Mouse (Mus musculus): ENCODE results near the gene Mymx.

The Mymx gene

GRCm38 (mm10) chr17:45569999-45570398, 31.9 kb downstream of the Mymx start:
- no peak for DNase-seq (ENCODE audit: low read depth, low spot score)

GRCm38 (mm10) chr17:45568990-45569389, 32.9 kb downstream of the Mymx start:
- DNase-seq (ENCODE audit: low read depth, low spot score) = no peak

- no peak for DNase-seq (ENCODE audit: low read depth, low spot score)
Observed at GRCm38 (mm10) chr17:45567162-45567601, 34.7 kb downstream of the Mymx start.

GRCm38 (mm10) chr17:45566360-45567161, 35.3 kb downstream of the Mymx start:
- no peak for DNase-seq (ENCODE audit: low read depth, low spot score)

GRCm38 (mm10) chr17:45566031-45566359, 35.9 kb downstream of the Mymx start:
- DNase-seq (ENCODE audit: low read depth, low spot score) = no peak

GRCm38 (mm10) chr17:45565103-45565502, 36.8 kb downstream of the Mymx start:
- no peak for DNase-seq (ENCODE audit: low read depth, low spot score)

- DNase-seq (ENCODE audit: low read depth, low spot score) = no peak
Observed at GRCm38 (mm10) chr17:45564531-45565084, 37.3 kb downstream of the Mymx start.

GRCm38 (mm10) chr17:45563655-45564530, 38.0 kb downstream of the Mymx start, which contains the start of gene Slc35b2:
Gene Slc35b2, plus strand, starts transcription at chr17:45563874.
- DNase-seq (ENCODE audit: low read depth, low spot score) = peak; percentile 88

- no peak for DNase-seq (ENCODE audit: low read depth, low spot score)
Observed at GRCm38 (mm10) chr17:45563216-45563615, 38.7 kb downstream of the Mymx start.

- DNase-seq (ENCODE audit: low read depth, low spot score) = no peak
Observed at GRCm38 (mm10) chr17:45559732-45560525, 42.0 kb downstream of the Mymx start.

GRCm38 (mm10) chr17:45557998-45558862, 43.7 kb downstream of the Mymx start:
- DNase-seq (ENCODE audit: low read depth, low spot score) = no peak

- DNase-seq (ENCODE audit: low read depth, low spot score) = no peak
Observed at GRCm38 (mm10) chr17:45557246-45557824, 44.6 kb downstream of the Mymx start.

- DNase-seq (ENCODE audit: low read depth, low spot score) = no peak
Observed at GRCm38 (mm10) chr17:45556514-45557245, 45.2 kb downstream of the Mymx start.

GRCm38 (mm10) chr17:45556107-45556489, 45.8 kb downstream of the Mymx start:
- DNase-seq (ENCODE audit: low read depth, low spot score) = no peak

GRCm38 (mm10) chr17:45555452-45556106, 46.3 kb downstream of the Mymx start, which contains the start of gene Nfkbie:
Gene Nfkbie, plus strand, starts transcription at chr17:45555703.
- DNase-seq (ENCODE audit: low read depth, low spot score) = peak; percentile 81

GRCm38 (mm10) chr17:45554420-45554819, 47.5 kb downstream of the Mymx start:
- DNase-seq (ENCODE audit: low read depth, low spot score) = no peak

- no peak for DNase-seq (ENCODE audit: low read depth, low spot score)
Observed at GRCm38 (mm10) chr17:45553065-45553464, 48.8 kb downstream of the Mymx start.

- no peak for DNase-seq (ENCODE audit: low read depth, low spot score)
Observed at GRCm38 (mm10) chr17:45551816-45552451, 50.0 kb downstream of the Mymx start.

Data from retina, postnatal 7 days (tissue).